Mouse (Mus musculus): ENCODE measurements around the gene Nmt1.

Gene Nmt1

DNA sequence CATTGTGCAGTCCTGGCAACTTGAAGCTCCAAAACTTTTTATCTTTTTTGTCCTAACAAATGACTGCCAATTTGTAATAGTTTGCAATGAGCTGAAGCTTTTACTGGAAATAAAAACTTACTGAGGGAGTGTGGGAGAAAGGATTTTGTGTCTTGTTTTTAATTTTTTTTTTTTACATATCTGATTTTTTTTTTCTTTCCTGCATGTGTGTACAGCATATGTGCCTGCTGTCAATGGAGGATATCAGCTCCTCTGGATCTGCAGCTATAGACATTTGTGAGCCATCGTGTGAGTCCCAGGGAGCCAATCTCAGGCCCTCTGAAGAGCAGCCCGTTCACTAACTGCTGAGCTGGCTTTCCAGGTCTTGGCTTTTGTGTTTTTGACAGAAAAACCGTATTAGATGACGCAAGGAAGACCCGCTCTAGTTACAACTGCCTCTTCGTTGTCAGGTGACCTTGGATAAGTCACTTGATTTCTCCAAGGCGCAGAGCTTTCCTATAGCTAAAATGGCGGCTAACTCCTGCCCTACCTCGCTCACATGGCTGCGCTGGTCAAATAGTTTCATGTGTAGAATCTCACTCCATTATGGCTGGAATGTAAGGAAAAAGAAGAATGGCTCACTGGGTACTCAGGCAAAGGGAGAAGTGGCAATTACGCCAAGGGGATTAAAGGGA lies 86.4 kb downstream of the Nmt1 start:
- no peak for DNase-seq

DNA sequence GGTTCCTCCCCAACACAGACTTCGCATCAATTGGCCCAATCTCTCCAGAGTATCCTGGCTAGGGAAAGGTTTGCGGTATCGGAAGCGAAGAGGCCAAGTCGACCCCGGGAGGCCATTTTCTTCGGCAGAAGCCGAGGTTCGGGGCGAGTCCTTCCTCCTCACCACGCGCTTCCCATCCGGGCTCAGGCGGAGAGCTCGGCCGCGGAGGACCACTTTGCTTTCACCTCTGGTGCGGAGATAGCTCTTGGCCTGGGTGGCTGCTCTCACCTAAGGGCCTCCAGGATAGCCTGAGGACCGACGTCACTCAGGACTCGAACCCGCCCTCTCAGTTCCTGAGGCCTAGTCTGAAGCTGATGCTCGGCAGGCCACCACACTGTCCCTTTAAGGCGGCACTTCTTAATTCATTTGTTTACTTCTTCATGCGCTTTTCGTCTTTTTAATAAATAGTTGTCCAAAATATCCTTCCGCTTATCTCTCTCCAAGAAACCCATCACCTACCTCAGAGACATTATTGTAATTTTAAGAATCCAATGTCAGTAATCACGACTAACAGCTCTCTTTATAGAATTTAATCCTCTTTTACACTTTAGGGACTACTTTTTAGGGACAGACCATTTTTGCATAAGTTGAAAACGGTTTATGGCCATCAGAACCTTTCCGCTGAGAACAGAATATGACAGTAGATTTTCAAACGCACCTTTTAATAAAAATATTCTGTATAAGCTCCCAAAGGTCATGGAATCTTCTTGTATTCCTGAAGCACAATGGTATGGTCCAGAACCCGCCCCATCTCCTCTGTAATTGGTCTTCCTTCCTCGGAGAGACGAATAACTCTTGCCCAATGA lies 87.4 kb downstream of the Nmt1 start:
- DNase-seq = peak; percentile 88

DNA sequence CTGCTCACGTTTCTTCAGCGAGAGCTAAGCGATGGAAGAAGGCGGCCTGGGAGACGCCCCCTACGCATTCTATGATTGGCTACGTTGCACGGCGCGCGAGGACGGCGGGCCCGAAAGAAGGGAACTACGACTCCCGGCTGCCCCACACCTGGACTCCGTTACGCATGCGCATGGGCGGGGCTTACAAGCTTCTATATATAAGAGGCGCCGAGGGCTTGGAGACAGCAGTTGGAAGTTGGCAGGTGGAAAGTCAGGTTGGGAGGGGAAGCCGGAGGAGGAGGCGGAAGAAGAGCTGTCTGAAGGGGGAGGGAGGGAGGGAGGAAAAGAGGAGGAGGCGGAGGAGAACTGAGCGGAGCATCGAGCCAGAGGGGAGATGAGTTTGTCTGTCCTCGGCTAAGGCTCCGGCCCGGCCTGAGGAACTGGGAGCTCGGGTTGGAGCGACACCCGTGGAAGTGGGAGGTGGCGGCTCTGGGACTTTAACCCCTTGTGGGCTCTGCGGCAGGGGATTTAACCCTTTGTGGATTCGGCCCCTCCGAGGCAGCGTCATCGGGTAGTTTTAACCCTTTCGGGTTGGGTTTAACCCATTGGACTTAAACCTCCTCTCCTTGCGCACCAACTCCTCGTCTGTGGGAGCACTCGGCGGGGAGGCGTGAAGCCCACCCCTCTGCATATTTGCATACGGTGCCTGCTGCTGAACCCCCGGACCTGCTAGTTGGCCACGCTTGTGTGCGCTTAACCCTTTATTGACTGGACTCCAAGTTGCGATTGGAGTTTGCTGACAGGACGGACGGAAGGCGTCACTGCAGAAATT lies 88.2 kb downstream of the Nmt1 start, which contains the start of gene Hexim1:
TSS of gene Hexim1 (plus strand) at position 224 of the 811 bp plus-strand sequence.
- peak; percentile 100 for DNase-seq

DNA sequence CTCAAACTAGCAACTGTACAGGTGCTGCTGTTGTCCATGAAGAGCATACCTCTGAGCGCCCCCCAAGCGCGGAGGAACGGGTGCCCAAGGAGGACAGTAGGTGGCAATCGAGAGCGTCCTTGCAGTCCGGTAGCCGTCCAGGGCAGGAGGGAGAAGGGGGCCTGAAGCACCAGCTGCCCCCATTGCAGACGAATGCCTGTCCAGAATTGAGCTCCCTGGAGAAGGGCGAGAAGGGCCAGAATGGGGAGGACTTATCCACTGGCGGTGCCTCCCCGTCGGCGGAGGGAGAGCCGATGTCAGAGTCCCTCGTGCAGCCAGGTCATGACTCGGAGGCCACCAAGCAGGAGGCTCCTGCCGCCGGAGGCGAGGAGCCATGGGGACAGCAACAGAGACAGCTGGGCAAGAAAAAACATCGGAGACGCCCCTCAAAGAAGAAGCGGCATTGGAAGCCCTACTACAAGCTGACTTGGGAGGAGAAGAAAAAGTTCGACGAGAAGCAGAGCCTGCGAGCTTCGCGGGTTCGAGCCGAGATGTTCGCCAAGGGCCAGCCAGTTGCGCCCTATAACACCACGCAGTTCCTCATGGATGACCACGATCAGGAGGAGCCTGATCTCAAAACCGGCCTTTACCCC lies 89.1 kb downstream of the Nmt1 start:
- DNase-seq = peak; percentile 82

- peak; percentile 74 for DNase-seq
These were observed 89.6 kb downstream of the Nmt1 start for GRCm38 (mm10) chr11:103117591-103118009.
